Mouse (Mus musculus) liver, embryonic 18 days (tissue): ENCODE data around the gene Polr2l. TPM values are rescaled to one million over a fixed set of nuclear protein-coding genes. Genes with fewer than 3 reads are reported as not detected.

Source experiments
- polyA plus RNA-seq: library from polyadenylated mRNA; depleted of rRNA; stranded (reverse); fragments of >200 nt; gene quantifications from 2 replicates; pipeline ENCODE4 v1.2.3, GENCODE M21; 2012; rRNA removed

The Polr2l gene
- 14.7 and 16.5 TPM in 2 replicates for polyA plus RNA-seq

DNA sequence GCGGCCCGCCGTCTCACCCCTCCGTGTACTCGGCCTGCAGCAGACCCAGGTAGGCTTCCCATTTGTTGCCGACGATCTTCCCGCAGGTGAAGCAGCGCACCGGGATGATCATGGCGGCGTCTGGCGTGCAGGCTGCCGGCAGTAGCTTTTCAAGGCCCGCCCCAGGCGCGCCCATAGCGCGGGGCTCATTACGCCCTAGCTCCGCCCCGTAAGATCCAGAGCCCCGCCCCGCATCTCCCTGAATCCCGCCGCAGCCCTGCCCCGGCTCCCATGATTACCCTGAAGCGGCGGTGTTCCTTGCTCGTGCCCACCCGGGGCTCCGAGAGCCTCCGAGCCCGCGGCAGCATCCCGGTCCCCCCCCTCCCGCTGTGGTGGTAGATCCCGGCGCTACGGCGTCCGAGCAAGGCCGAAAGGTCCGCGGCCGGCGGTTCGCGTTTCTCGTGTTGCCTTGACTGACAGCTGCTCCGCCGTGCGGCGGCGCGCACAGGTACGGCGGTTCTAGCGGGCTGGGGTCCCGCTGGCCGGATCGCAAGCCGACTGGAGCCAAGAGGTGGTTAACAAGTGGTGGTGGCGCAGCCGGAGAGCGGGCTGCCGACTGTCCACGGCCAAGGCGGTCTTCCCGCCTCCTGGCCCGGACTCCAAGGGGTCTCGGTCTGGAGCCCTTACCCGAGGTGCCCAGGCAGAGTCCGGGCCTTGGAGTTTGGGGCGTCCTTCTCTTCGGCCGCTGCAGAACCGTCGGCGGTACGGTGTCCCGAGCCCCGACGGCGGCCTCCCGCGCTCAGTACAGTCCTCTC, at the start of gene Polr2l, which contains the start of gene Tspan4:
Gene Polr2l, minus strand, starts transcription at position 122 of the 794 bp plus-strand sequence.
Gene Tspan4, plus strand, starts transcription at position 230 of the 794 bp plus-strand sequence.

DNA sequence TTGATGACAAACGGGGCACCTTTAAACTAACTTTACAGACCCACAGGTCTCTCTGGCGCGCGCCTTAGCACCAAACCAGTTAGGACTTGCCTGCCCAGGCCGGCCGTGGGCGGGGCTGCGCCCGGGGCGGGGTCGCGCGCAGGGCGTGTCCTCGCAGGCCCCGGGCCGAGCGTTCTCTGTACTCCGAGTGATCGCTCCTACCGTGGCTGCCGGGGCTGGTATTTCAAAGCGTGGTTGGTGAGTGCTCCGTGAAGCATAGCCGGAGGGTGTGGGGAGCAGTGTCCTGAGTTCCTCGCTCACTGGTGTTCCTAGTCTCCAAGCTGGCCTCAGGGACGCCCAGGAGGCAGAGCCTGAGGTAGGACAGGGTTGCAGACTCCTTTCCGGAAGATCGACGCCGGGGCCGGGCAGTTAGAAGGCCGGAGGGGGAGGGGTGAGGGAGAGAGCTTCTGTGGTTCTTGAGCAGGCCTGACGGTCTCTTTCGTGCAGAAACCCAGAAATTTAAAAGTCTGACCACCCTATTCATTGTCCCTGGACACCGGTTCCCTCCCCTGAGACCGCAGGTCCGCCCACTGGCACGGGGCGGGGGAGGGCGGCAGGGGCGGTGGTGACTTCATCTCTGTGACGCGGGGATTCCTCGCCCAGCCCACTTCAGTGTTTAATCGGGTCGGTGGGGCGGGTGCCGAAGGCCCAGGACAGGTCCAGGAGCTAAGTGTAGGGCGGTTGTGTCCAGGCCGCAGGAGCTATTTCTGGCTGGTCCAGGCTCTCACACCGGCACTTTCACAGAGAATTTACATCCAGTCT, 7.5 kb downstream of the Polr2l start, which contains the start of gene Cd151:
Gene Cd151, plus strand, starts transcription at position 163 of the 801 bp plus-strand sequence.

DNA sequence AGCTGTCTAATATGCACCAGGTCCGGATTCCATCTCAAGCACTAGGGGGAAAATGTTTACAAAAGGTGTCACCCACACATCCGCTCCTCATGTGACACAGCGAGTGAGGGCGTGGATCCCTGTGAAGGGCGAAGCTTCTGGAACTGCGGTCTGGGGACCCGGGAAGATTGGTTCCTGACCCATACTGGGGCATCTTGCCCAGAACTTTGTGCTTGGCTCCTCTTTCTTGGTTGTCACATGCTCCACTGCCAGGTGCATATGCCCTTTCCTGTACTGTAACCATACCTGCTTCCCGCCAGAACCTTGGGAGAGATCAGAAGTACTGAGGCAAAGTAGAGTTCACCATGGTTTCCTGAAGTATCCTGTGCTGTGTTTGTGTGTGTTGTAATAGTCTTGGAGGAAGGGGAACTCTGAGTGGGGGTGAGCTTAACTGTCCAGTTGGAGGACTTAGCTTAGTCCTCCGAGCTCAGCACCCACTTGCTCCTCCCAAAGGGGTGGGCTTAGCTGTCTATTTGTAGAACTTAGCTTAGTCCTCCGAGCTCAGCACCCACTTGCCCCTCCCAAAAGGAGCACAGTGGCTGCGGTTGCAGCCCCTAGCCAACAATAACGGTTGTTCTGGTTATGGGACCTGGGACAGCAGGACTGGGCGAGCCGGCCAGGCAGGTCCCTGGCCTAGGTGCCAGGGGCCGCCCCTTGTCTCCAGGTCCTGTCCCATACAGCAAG, 14.4 kb downstream of the Polr2l start, which contains the start of gene Cracr2b:
Gene Cracr2b, plus strand, starts transcription at position 704 of the 723 bp plus-strand sequence.

DNA sequence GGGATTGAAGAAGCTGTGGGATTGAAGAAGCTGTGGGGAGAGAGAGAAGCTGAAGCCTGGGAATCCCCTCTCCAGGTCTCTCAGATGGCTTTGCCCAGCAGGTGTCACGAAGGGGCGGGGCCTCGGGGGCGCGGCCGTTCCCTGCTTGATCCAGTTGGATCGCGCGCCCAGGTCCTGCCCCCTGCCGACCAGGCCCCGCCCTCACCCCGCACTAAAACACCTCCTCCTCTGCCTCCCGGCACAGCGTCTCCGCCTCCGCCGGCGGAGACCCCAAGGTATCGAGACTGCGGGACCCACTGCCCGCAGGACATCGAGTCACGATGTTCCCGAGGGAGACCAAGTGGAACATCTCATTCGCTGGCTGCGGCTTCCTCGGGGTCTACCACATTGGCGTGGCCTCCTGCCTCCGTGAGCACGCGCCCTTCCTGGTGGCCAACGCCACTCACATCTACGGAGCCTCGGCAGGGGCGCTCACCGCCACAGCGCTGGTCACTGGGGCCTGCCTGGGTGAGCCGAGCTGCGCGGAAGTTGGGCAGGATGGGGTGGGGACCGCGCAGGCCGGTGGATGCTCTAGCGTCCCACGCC, 19.9 kb downstream of the Polr2l start, which contains the start of gene Pnpla2:
Gene Pnpla2, plus strand, starts transcription at position 232 of the 585 bp plus-strand sequence.

DNA sequence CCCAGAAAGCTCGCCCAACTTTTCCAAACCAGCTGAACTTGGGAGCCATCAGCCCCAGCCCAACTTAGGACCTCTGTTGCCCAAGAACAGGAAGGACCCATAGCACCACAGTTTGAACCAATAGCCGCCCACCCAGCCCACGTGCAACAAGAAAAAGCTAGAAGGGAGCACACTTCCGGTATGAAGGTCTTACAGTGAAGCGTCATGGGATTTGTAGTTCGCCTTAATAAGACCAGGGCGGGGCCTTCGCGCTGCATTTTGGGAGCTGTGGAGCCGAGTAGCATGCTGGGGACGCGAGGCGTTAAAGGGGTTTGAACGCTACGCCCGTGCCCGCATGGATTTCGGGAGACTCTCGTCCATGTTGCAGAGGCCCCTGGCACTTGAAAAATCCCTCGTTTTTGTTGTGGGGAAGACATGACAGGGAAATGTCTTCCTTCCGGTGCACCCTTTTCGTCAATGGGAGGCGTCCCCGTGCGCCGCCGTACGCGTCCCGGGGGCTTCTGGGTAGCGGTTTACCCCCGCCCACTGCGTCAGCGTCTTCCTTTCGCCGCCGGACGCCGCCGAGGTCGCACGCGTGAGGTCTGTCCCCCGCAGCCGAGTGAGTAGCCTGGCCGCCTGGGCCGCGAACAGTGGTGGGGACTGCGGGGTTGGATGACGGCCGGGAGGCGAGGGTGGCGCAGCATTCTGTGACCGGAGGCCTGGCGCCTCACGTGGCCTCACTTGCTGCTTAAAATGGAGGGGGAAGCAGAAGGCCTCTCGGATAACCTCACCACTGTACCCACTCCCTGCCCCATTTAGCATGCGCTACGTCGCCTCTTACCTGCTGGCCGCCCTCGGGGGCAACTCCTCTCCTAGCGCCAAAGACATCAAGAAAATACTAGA, 27.6 kb downstream of the Polr2l start, which contains the start of gene Rplp2:
Gene Rplp2, plus strand, starts transcription at position 261 of the 882 bp plus-strand sequence.

DNA sequence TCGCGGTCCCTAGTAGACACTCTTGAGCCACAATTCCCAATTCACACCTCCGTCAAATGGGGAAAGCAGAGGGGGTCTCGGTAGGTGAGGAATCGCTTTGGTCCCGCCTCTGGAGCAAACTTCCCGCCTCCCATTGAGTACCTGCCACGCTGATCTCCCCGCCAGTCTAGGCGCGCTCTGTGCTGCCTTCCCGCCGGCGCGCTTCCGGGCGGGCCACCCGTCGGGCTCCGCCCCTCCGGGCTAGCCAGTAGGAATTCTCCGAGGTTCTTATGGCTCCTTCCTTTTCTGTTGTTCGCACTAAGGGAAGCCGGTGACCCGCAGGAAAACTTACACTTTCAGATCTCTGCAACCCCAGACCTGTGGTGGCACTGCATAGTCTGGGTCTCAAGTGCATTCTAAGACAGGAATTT, 31.1 kb downstream of the Polr2l start, which contains the start of gene Pidd1:
Gene Pidd1, minus strand, starts transcription at position 198 of the 410 bp plus-strand sequence.

DNA sequence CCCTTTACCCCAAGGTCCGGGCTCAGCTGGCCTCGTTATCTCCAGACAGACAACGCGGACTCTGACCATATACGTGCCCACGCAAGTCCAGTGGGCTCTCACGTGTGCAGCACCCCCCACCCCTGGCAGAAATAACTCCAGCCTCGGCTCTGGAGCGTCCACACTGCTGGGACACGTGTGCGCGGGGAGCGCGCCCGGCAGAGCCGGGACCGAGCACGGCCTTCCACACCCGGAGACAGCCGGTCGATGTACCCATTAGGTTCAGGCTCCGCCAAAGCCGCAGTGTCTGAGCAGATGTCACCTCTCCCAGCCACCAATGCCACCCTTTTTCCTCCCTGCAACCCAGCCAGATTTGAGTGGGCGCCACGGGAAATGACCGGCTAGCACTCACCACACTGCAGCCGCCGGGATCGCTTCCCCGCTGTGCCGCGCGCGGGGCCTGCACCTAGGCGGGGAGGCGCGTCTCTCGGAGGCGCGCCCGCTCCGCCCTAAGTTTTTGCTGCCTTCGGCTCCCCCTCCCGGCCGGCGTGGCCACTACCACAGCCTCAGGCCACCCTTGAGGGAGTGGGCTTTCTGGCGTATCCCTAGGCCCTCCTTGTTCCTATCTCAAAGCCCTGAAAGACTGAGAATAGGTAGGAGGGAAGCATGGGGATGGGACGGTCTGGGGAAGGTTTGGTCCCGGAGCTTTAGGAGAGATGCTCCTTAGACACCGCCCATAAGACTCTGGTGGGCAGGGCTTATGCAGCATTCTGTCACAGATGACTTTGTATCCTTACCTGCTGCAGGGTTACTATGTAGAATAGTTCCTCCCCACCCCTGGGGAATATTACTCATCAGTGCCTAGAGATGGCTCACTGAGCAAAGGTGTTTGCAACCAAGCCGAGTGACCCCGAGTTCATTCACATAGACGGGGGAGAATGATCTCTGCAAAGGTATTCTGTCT, 37.5 kb downstream of the Polr2l start, which contains the start of gene Slc25a22:
Gene Slc25a22, minus strand, starts transcription at position 715 of the 943 bp plus-strand sequence.

DNA sequence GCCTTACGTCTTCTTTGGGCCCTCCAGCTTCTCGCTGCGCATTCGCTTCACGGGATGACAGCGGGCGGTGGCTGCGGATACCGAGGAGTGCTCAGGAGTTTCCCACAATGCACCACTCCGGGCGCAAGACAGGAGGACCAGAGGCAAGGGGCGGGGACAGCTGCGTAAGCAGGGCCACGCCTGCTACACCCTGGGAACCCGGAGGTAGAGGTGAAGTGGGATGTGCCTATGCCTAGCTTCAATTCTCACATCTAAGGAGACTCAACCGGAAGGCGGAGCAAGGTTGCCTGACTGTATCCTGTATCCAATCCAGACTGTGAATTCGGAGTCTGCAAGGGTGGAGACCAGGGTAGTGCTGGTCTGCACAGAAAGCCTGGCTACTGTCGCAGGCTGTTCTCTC, 45.6 kb downstream of the Polr2l start, which contains the start of gene Cend1:
Gene Cend1, minus strand, starts transcription at position 182 of the 400 bp plus-strand sequence.

Other genes starting within 250 kb of the Polr2l start
- gene Phrf1, start 246.3 kb downstream of the Polr2l start, polyA plus RNA-seq, result 6.8 and 9.2 TPM in 2 replicates
- gene Irf7, start 208.7 kb downstream of the Polr2l start, polyA plus RNA-seq, result 54.2 and 82.1 TPM in 2 replicates
- gene Cdhr5, start 198.3 kb downstream of the Polr2l start, polyA plus RNA-seq, result 0.13 and 0.29 TPM in 2 replicates
- gene Sct, start 196.0 kb downstream of the Polr2l start, polyA plus RNA-seq, result 0.12 and 0.37 TPM in 2 replicates
- gene Drd4, start 183.1 kb downstream of the Polr2l start, polyA plus RNA-seq, result not detected in 2 replicates
- 5.7 and 6.8 TPM in 2 replicates for gene Deaf1, start 147.4 kb downstream of the Polr2l start, polyA plus RNA-seq
- gene Tmem80, start 147.4 kb downstream of the Polr2l start, polyA plus RNA-seq, result 11.9 and 13.7 TPM in 2 replicates
- gene Eps8l2, start 136.3 kb downstream of the Polr2l start, polyA plus RNA-seq, result 35.8 and 50.7 TPM in 2 replicates
- 174 and 190 TPM in 2 replicates for gene Taldo1, start 82.9 kb downstream of the Polr2l start, polyA plus RNA-seq
- gene Gatd1, start 61.0 kb downstream of the Polr2l start, polyA plus RNA-seq, result 16.5 and 18.5 TPM in 2 replicates
- 0.02 TPM in 2 replicates for gene Cend1, start 45.6 kb downstream of the Polr2l start, polyA plus RNA-seq
- gene Slc25a22, start 37.2 kb downstream of the Polr2l start, polyA plus RNA-seq, result 25.7 and 31.3 TPM in 2 replicates
- 7.1 and 7.3 TPM in 2 replicates for gene Pidd1, start 31.1 kb downstream of the Polr2l start, polyA plus RNA-seq
- gene Rplp2, start 27.8 kb downstream of the Polr2l start, polyA plus RNA-seq, result 451 and 526 TPM in 2 replicates
- 15.9 and 16.9 TPM in 2 replicates for gene Pnpla2, start 19.9 kb downstream of the Polr2l start, polyA plus RNA-seq
- gene Cracr2b, start 14.0 kb downstream of the Polr2l start, polyA plus RNA-seq, result 4.1 and 4.5 TPM in 2 replicates
- 27.6 and 30.3 TPM in 2 replicates for gene Cd151, start 7.7 kb downstream of the Polr2l start, polyA plus RNA-seq
- gene Tspan4, start 108 bp upstream of the Polr2l start, polyA plus RNA-seq, result 43.8 and 59.1 TPM in 2 replicates
- 14.0 and 15.5 TPM in 2 replicates for gene Chid1, start 64.7 kb upstream of the Polr2l start, polyA plus RNA-seq
- gene Ap2a2, start 87.0 kb upstream of the Polr2l start, polyA plus RNA-seq, result 18.5 and 19.7 TPM in 2 replicates
- gene Muc6, start 180.2 kb upstream of the Polr2l start, polyA plus RNA-seq, result 0.18 and 0.38 TPM in 2 replicates
- gene Muc2, start 215.2 kb upstream of the Polr2l start, polyA plus RNA-seq, result 0.07 and 0.12 TPM in 2 replicates